Mouse (Mus musculus) C2C12 (cell line): ENCODE measurements around the gene Vav1.

ENCODE experiments used
- CEBPB ChIP-seq: IDR thresholded peaks from one replicate; pipeline ENCODE4 v1.6.1; 2011; ENCODE audit warnings: low read depth, mild to moderate bottlenecking, control low read depth, moderate library complexity
- CTCF ChIP-seq: IDR thresholded peaks from one replicate; pipeline ENCODE4 v1.5.1; 2011; ENCODE audit not compliant: control insufficient read depth, insufficient read depth, insufficient read length
- MAX ChIP-seq: IDR thresholded peaks from one replicate; pipeline ENCODE4 v1.6.1; 2011; ENCODE audit warnings: mild to moderate bottlenecking, control low read depth
- MYOD1 ChIP-seq: IDR thresholded peaks from one replicate; pipeline ENCODE4 v1.6.1; 2011; ENCODE audit warnings: low read depth; ENCODE audit not compliant: control insufficient read depth, insufficient read length

- TF ChIP-seq CTCF (no peak), MAX (no peak), CEBPB (no peak), MYOD1 (no peak)
These were observed 44.5 kb upstream of the Vav1 start for GRCm38 (mm10) chr17:57234254-57234928.
